Mouse (Mus musculus) R1 (cell line): ENCODE measurements around the gene Olfr810.

Experiments used
- DNase-seq: peaks from one replicate; pipeline ENCODE4 v3.0.0-alpha.2; 2018; ENCODE audit warnings: low read depth, low spot score

Gene Olfr810

DNA sequence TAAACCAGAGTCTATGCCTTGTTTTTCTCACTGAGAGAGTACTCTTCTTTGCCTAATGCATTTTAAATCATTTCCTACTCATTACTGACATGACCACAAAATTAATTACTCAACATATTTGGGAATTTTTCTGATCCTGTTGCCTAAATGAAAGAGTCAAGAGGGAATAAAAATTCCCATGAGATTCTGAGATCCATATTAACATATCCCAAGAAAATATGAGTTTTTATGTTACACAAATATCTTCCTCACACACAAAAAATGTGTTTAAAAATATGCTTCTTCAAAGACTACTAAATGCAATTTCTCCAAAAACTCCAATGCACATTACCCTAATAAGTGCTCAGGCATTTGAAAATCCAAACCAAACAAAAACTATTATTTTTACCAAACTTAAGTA lies at the start of gene Olfr810:
Olfr810 (minus strand) TSS at position 101 of the 400 bp plus-strand sequence.
- DNase-seq, result no peak

DNA sequence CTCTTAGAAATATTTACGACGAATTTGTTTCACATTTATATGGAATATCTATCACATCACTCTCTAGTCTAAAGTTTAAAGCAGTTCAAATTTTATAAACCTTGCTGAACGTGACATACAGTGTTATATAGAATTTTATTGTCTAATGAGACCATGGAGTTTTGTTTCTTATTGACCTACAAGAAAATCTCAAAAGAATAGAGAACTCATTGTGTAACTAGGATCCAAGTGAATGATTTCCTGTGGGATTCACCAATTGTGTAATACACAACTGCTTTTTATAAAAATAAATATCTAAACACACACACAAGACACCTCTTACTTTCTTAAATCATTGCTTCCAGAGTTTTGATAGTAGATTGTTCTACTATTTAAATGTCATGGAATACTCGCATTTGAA lies 9.6 kb upstream of the Olfr810 start, which contains the start of gene Olfr811:
Olfr811 (minus strand) TSS at position 101 of the 400 bp plus-strand sequence.
- no peak for DNase-seq

DNA sequence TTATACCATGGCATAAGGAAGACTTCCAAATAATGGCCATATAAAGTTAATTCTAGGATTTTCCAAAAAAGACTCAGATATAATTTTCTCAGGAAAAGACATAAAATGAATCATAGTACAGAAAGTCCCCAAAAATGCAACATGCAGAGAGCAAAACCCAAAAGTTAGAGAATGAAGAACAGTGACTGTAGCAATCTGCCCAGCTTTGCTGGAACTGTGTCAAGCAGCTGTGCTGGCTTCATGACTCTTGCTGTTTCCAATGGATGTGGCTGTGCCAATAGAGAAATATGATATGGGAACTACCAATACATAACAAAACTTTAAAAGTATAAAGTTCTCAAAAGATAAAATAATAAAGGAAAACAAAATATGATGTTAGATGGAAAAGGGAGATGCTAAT lies 16.6 kb downstream of the Olfr810 start:
- DNase-seq, result no peak

DNA sequence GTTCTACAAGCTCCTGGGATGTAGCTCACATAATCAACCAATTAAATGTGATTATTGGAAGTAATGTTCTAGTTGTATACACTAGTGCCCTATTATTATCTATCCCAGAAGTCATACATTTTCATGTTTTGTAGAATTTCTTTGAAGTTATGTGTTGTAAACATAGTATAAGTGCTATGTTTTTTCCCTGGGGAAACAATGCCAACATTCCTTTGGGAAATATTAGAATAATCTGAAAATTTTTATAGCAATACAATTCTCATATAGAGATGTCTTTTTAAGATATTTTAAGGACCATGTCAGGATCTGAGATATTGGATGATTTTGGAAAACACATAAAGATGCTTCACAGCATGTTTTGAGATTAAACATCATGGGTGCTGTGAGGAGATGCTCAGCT lies 20.4 kb downstream of the Olfr810 start, which contains the start of gene Olfr809:
Olfr809 (plus strand) TSS at position 301 of the 400 bp plus-strand sequence.
- no peak for DNase-seq

DNA sequence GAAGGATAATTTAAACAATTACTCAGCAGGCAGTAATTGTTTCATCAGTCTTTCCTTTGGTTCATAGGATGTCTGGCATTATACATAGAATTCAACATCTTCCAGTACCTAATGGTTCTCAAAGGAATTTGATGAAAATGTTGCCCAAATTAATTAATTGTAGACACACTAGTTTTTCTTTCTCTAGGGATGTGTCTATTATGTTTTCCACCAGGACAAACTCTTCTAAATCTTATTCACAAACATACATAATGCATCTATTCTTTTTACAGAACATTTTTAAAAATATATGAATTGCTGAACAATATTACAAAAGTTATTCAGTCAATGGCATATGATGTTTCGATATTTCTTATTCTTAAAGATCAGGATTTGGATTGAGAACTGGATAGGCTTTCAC lies 29.5 kb downstream of the Olfr810 start, which contains the start of gene Olfr808:
Olfr808 (plus strand) TSS at position 301 of the 400 bp plus-strand sequence.
- no peak for DNase-seq

DNA sequence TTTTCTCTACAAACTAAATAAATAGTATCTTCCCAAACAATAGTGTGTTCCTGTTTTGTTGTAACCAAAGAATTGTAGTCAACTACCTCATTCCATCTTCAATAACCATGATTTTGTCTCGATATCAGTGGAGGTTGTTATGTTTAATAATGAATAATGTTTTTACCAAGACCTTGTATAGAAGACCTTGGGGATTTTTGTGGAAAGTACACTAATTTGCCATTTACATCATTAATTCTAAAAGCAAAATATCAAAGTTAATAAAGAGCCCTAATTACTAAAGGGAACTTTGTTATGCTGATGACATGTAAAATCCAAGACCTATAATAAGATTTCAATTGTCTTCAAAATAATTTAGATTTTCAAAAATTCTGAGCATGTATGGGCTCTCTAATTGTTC lies 37.0 kb downstream of the Olfr810 start, which contains the start of gene Olfr807:
Olfr807 (minus strand) TSS at position 101 of the 400 bp plus-strand sequence.
- no peak for DNase-seq

DNA sequence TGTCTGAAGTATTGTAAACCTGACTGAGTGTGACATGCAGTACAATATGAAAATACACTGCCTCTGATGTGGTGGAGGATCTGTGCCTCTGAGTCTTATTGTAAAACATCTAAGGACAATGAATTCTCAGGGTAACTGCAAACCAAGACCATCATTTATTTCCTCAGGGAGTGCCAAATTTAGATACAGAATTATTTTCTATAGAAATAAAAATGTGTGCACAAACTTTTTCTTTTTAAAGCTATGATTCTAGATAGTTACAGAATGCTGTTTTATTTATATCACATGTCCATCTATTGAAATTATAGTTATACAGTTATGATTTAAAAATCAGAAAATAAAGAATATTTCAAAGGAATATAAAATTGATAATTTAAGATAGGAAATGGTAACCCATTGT lies 52.9 kb downstream of the Olfr810 start, which contains the start of gene Olfr806:
Olfr806 (minus strand) TSS at position 101 of the 400 bp plus-strand sequence.
- DNase-seq, result no peak
